Mouse (Mus musculus): Measurements from ENCODE around the gene Thoc6. TPM values are rescaled to one million over a fixed set of nuclear protein-coding genes. Genes with fewer than 3 reads are reported as not detected.
A peak's percentile ranks its signal among the peaks of the same experiment; 100 is the strongest.

The Thoc6 gene
- polyA plus RNA-seq, 1 experiment from 2014 or later, result 41.3 TPM

DNA sequence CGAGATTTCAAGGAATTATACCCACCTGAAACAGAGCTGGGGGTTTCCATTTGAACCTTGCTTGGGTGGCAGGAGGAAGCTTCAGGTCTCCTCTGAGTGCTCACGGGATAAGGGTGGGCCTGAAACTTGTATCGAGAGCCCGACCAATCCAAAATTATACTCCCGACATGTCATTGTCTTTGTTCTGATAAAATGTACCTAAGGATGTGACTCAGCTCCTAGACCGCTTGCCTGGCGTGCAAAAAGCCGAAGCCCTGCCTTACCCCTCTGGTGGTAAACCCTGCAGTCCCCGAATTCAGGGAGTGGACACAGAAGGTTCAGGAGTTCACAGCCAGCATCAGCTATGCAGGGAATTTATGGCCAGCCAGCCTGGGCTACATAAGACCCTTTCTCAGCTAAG, 6.7 kb upstream of the Thoc6 start:
- Histone ChIP-seq H3K4me2 (ENCODE audit: low read length) (no peak overlapping the region), H3K27me3 (replicated peaks; ENCODE audit: control insufficient read depth, insufficient read depth, low read length) (peaks cover 62% of the 10 kb centered on the region), H3K4me3 (ENCODE audit: low read length) (no peak overlapping the region), H3K27ac (ENCODE audit: low read depth, low read length) (no peak overlapping the region), H3K4me1 (ENCODE audit: control insufficient read depth, insufficient read depth, low read depth, low read length) (peaks cover 25% of the 10 kb centered on the region), H3K9ac (ENCODE audit: low read depth, low read length) (no peak overlapping the region), H3K36me3 (ENCODE audit: control insufficient read depth, insufficient read depth, low read length) (no peaks in the 10 kb centered on the region), H3K9me3 (ENCODE audit: control insufficient read depth, low read length) (no peaks in the 10 kb centered on the region)
- ATAC-seq, result no peak
- WGBS, result 75% methylated on average over 9 of the region's 9 CpGs

DNA sequence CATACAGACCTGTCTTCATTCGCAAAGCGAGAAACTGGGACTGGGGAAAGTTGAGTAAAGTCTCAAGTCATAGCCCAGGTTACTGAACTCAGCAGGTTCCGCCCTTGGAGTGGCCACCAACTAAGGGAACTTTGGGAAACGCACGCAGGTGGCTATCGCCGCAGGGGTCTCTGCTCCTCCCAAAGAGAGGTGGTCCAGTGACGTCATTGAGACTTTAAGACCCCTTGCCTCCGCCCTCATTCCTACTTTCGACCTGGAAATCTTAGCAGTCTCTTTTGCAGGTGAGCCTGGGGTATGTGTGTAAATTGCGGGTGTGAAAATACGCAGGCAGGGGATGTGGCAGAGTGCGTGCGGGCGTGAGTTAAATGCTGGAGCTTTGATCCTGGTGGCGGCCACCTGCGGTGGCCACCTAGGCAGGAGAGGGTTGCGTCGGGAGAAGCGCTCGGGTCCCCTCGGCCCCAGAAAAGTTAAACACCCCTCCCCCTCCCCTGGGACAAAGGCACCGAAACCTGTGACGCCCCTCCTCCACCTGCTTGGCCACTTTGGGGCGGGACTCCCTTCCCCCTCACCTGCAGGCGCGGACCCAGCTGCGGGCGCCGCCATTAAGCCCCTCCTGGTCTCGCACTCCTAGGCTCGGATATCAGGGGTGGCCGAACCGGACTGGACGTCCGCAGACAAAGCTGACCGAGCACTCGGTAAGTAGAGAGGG, 5.6 kb upstream of the Thoc6 start, which contains the start of gene Cldn6:
Gene Cldn6 (plus strand): TSS at position 123 of the 709 bp plus-strand sequence.
- 3% methylated on average over 38 of the region's 38 CpGs for WGBS
- peaks cover 61% of the 10 kb centered on the region for H3K27me3 ChIP-seq (replicated peaks; ENCODE audit: control insufficient read depth, insufficient read depth, low read length)
- H3K4me1 ChIP-seq (ENCODE audit: control insufficient read depth, insufficient read depth, low read depth, low read length), result peaks cover 31% of the 10 kb centered on the region
- H3K9ac ChIP-seq (ENCODE audit: low read depth, low read length), result no peak within 1 kb of the TSS
- H3K4me3 ChIP-seq (ENCODE audit: low read length), result peak within 1 kb of the TSS; percentile 24
- H3K9me3 ChIP-seq (ENCODE audit: control insufficient read depth, low read length), result no peaks in the 10 kb centered on the region
- no peak within 1 kb of the TSS for H3K27ac ChIP-seq (ENCODE audit: low read depth, low read length)
- ATAC-seq, result no peak
- H3K36me3 ChIP-seq (ENCODE audit: control insufficient read depth, insufficient read depth, low read length), result no peaks in the 10 kb centered on the region
- peak within 1 kb of the TSS; percentile 45 for H3K4me2 ChIP-seq (ENCODE audit: low read length)

DNA sequence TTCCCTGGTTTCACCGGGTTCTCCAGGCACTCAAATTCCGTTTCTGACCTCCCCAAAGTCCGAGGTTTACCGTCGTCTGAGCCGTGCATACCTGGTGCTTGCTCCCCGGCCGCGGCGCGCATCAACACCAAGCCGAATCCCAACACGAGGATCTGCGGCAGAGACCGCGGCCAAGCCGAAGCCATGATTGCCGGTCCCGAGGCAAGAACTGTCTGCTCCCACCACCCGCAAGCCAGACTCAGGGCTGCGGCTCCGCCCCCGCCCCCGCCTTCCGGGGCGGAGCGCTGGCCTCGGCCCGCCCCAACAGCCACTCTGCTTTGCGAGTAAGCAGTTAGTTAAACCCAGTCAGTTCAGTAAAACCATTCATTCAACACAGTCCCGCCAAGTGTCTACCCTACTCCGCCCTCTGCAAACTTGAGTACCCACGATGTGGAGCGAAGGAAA, 3.6 kb upstream of the Thoc6 start, which contains the start of gene Tnfrsf12a:
Gene Tnfrsf12a (minus strand): TSS at position 233 of the 444 bp plus-strand sequence.
- peaks cover 38% of the 10 kb centered on the region for H3K4me1 ChIP-seq (ENCODE audit: control insufficient read depth, insufficient read depth, low read depth, low read length)
- no peak within 1 kb of the TSS for H3K27ac ChIP-seq (ENCODE audit: low read depth, low read length)
- peak within 1 kb of the TSS; percentile 61 for H3K9ac ChIP-seq (ENCODE audit: low read depth, low read length)
- H3K4me3 ChIP-seq (ENCODE audit: low read length), result peak within 1 kb of the TSS; percentile 48
- H3K4me2 ChIP-seq (ENCODE audit: low read length), result peak within 1 kb of the TSS; percentile 88
- peak; percentile 14; the same call in 1 of the 2 replicates for ATAC-seq
- no peaks in the 10 kb centered on the region for H3K9me3 ChIP-seq (ENCODE audit: control insufficient read depth, low read length)
- under 1% methylated on average over 34 of the region's 34 CpGs for WGBS
- peaks cover 49% of the 10 kb centered on the region for H3K27me3 ChIP-seq (replicated peaks; ENCODE audit: control insufficient read depth, insufficient read depth, low read length)
- H3K36me3 ChIP-seq (ENCODE audit: control insufficient read depth, insufficient read depth, low read length), result no peaks in the 10 kb centered on the region

DNA sequence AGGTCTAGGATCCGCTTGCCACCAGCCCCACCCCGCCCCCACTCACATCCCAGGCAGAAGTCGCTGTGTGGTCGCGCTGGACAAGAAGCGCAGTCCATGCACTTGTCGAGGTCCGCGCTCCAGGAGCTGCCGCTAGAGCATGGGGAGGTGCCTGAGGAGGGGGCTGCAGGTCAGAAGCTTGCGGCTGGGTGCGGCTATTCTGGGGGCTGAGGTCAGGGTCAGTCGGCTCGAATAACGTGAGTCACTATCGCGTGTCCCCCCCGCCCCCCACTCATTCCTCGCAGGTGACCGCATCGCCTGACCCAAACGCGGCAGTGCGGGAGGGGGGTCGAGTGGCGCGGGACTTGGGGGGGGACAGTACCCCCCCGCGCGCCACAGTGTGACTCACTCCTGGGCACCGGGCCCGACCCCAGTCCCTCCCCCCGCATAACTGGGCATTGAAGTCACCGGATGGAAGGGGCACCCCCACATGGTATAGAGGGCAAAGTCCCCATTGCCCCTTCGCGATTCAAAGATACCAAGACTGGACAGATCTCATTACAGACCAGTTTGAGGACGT, 2.9 kb upstream of the Thoc6 start:
- Histone ChIP-seq H3K36me3 (ENCODE audit: control insufficient read depth, insufficient read depth, low read length) (no peaks in the 10 kb centered on the region), H3K4me2 (ENCODE audit: low read length) (peak overlapping the region; percentile 88), H3K27ac (ENCODE audit: low read depth, low read length) (no peak overlapping the region), H3K4me3 (ENCODE audit: low read length) (peak overlapping the region; percentile 48), H3K27me3 (replicated peaks; ENCODE audit: control insufficient read depth, insufficient read depth, low read length) (peaks cover 44% of the 10 kb centered on the region), H3K9me3 (ENCODE audit: control insufficient read depth, low read length) (no peaks in the 10 kb centered on the region), H3K9ac (ENCODE audit: low read depth, low read length) (peak overlapping the region; percentile 61), H3K4me1 (ENCODE audit: control insufficient read depth, insufficient read depth, low read depth, low read length) (peaks cover 38% of the 10 kb centered on the region)
- no peak for ATAC-seq
- WGBS, result under 1% methylated on average over 35 of the region's 37 CpGs

DNA sequence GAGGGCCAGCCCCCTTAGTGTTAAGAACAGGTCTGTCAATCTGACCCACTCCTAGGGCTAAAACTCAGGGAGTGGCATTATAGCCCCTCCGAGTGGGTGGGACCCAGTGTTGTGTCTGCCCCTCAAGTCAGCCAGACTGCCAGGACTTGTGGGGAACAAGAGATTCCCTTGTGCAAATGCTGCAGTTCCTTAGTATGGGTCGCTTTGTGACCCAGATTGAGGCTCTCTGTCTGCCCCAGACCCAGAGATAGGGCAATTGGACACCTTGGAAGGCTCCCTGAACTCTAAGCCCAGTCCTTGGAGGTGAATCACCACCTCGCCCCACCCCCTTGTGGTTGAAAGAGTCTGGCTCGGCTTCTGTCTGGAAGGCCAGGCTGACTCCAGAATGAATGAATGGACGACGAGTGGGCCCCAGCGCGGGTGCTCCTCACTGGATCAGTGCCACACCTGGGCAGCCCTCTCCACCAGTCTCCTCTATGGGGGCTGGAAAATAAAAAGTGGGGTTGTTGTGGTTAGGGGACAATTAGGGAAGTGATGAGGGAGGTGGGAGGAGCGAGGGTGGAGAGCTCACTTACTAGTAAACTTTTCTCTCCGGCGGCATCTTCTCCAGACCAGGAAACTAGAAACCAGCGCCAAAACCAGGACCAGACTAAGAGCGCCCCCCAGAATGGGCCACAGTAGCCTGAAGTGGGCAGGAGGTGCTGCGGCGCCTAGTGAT, 2.0 kb upstream of the Thoc6 start:
- peak overlapping the region; percentile 48; the same call in 1 of the 2 replicates for H3K4me3 ChIP-seq (ENCODE audit: low read length)
- H3K27me3 ChIP-seq (replicated peaks; ENCODE audit: control insufficient read depth, insufficient read depth, low read length), result peaks cover 35% of the 10 kb centered on the region
- no peaks in the 10 kb centered on the region for H3K9me3 ChIP-seq (ENCODE audit: control insufficient read depth, low read length)
- no peaks in the 10 kb centered on the region for H3K36me3 ChIP-seq (ENCODE audit: control insufficient read depth, insufficient read depth, low read length)
- ATAC-seq, result no peak
- H3K9ac ChIP-seq (ENCODE audit: low read depth, low read length), result no peak overlapping the region
- peaks cover 38% of the 10 kb centered on the region for H3K4me1 ChIP-seq (ENCODE audit: control insufficient read depth, insufficient read depth, low read depth, low read length)
- peak overlapping the region; percentile 88 for H3K4me2 ChIP-seq (ENCODE audit: low read length)
- no peak overlapping the region for H3K27ac ChIP-seq (ENCODE audit: low read depth, low read length)
- WGBS, result 12% methylated on average over 15 of the region's 15 CpGs

DNA sequence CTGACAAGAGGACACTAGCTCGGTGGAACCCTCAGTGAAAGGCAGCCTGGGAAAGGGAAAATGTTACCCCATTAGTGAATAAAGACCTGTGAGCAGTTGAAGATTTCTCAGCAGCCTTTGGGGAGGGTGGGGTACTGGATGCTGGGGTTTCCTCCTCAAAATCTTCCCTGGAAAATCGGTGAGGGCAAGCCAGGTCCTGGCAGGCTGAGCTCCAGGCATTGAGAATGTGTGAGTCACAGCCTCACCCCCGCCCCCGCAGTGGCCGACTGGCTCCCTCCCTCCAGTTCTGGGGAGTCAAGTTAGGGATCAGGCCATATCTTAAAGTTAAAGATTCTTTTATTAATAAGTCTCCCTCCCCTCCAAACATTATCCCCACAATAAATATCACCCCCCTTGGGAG, 1.4 kb upstream of the Thoc6 start:
- WGBS, result 39% methylated on average over 5 of the region's 5 CpGs
- H3K4me2 ChIP-seq (ENCODE audit: low read length), result peak overlapping the region; percentile 84; the same call in 1 of the 2 replicates
- no peak overlapping the region for H3K4me3 ChIP-seq (ENCODE audit: low read length)
- peaks cover 29% of the 10 kb centered on the region for H3K27me3 ChIP-seq (replicated peaks; ENCODE audit: control insufficient read depth, insufficient read depth, low read length)
- H3K4me1 ChIP-seq (ENCODE audit: control insufficient read depth, insufficient read depth, low read depth, low read length), result peaks cover 38% of the 10 kb centered on the region
- ATAC-seq, result no peak
- no peak overlapping the region for H3K27ac ChIP-seq (ENCODE audit: low read depth, low read length)
- no peak overlapping the region; the same call in 1 of the 2 replicates for H3K9ac ChIP-seq (ENCODE audit: low read depth, low read length)
- H3K9me3 ChIP-seq (ENCODE audit: control insufficient read depth, low read length), result no peaks in the 10 kb centered on the region
- no peaks in the 10 kb centered on the region for H3K36me3 ChIP-seq (ENCODE audit: control insufficient read depth, insufficient read depth, low read length)

DNA sequence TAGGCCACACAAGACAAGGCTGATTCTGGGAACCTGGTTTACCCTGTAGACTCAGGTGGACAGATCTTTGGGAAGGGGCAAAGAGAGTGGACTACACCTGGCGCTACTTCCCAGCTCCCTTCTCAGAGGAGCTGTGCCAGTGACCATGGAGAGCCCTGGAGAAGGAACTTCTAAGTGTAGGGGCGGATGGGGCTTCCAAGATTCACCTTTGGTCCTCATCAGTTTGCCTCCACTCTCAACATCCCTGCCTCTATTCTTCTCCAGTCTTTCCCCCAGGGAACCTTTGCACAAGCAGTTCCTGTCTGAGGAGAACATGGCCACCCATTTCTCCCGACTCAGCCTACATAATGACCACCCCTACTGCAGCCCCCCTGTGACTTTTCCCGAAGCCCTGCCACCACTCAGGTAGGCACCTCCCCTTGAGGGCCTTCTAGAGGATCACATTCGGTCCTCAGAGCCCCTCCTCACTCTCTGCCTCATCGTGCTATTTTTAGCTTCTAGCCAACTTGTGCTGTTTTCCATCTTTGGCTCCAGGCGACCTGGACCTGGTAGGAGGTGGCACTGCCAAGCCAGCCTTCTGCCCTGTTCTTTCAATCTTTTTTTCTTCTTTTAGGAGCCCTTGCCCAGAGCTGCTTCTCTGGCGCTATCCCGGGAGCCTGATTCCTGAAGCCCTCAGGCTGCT, 730 bp upstream of the Thoc6 start:
- H3K4me3 ChIP-seq (ENCODE audit: low read length), result peak overlapping the region; percentile 74
- 42% methylated on average over 9 of the region's 9 CpGs for WGBS
- ATAC-seq, result no peak; the same call in 1 of the 2 replicates

DNA sequence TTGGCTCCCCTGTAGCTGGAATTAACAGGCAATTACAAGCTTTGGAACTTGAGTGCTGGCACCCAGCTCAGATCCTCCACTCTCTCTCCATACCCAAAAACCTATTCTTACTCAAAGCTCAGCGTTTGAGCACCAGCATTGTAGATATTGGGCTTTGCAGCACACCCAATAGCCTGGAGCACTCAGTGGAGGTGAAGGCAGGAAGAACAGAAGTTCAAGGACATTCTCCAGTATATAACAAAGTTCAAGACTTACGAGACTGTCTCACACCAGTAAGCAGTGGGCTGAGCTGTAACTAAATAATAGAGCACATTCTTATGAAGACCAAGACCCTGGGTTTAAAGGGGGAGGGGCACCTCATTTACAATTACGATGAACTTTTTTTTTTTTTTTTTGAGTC, 921 bp downstream of the Thoc6 start:
- H3K36me3 ChIP-seq (ENCODE audit: control insufficient read depth, insufficient read depth, low read length), result peaks cover 6% of the 10 kb centered on the region
- no peak for ATAC-seq
- no peaks in the 10 kb centered on the region for H3K9me3 ChIP-seq (ENCODE audit: control insufficient read depth, low read length)
- H3K27me3 ChIP-seq (replicated peaks; ENCODE audit: control insufficient read depth, insufficient read depth, low read length), result peaks cover 12% of the 10 kb centered on the region
- WGBS, result 70% methylated on average over 3 of the region's 3 CpGs
- no peak overlapping the region for H3K9ac ChIP-seq (ENCODE audit: low read depth, low read length)
- H3K4me3 ChIP-seq (ENCODE audit: low read length), result peak overlapping the region; percentile 74
- H3K27ac ChIP-seq (ENCODE audit: low read depth, low read length), result no peak overlapping the region
- H3K4me1 ChIP-seq (ENCODE audit: control insufficient read depth, insufficient read depth, low read depth, low read length), result peaks cover 32% of the 10 kb centered on the region
- H3K4me2 ChIP-seq (ENCODE audit: low read length), result peak overlapping the region; percentile 84

More for the DNA sequence above, 730 bp upstream of the Thoc6 start:
- Histone ChIP-seq H3K9ac (ENCODE audit: low read depth, low read length) (peak overlapping the region; percentile 83), H3K27ac (ENCODE audit: low read depth, low read length) (peak overlapping the region; percentile 85), H3K36me3 (ENCODE audit: control insufficient read depth, insufficient read depth, low read length) (0 out of 2 replicates have a peak, but pooled peaks cover 2% of the 10 kb centered on the region), H3K9me3 (ENCODE audit: control insufficient read depth, low read length) (no peaks in the 10 kb centered on the region), H3K4me2 (ENCODE audit: low read length) (peak overlapping the region; percentile 84), H3K4me1 (ENCODE audit: control insufficient read depth, insufficient read depth, low read depth, low read length) (peaks cover 35% of the 10 kb centered on the region), H3K27me3 (replicated peaks; ENCODE audit: control insufficient read depth, insufficient read depth, low read length) (peaks cover 23% of the 10 kb centered on the region)
